16 mouse cellular contexts compared by ENCODE assay signal in genomic region chr9:118876902-118877301, GRCm38 (mm10). TPM values are rescaled to one million over a fixed set of nuclear protein-coding genes. Genes with fewer than 3 reads are reported as not detected.
A peak's percentile ranks its signal among the peaks of the same experiment; 100 is the strongest.
DNase-seq lines count a peak whose midpoint lies in the region; ATAC-seq and TF ChIP-seq lines count a peak whose summit lies in the region.
"Had no signal": no experiment of that assay in that cellular context is flagged by ENCODE, and none has a peak within 500 bp of the region (broad histone marks: within the 10 kb centered on the region; RNA-seq: fewer than 3 reads in every experiment).

No protein-coding gene starts in this region.

- in situ Hi-C loops in Patski (cut with MboI; ENCODE audit: low pct_unique_long_range_greater_than_20kb) = no loop called here

- 0 out of 2 replicates have a peak, but pooled peaks cover 3% of the 10 kb centered on the region for H3K36me3 ChIP-seq in intestine, embryonic 16.5 days (ENCODE audit: control insufficient read depth, insufficient read depth, low read length)
- 0 out of 2 replicates have a peak, but pooled peaks cover 6% of the 10 kb centered on the region for H3K36me3 ChIP-seq in intestine, embryonic 15.5 days
- H3K36me3 ChIP-seq in midbrain, embryonic 14.5 days (ENCODE audit: control insufficient read depth, insufficient read depth, low read length) = no peaks in the 10 kb centered on the region
- H3K36me3 ChIP-seq: neural tube, embryonic 12.5 days had no signal

- no peaks in the 10 kb centered on the region for H3K27me3 ChIP-seq in intestine, embryonic 16.5 days (replicated peaks; ENCODE audit: control insufficient read depth, insufficient read depth, low read length)
- no peaks in the 10 kb centered on the region for H3K27me3 ChIP-seq in intestine, embryonic 15.5 days (replicated peaks)
- H3K27me3 ChIP-seq in Patski = no peaks in the 10 kb centered on the region
- no peaks in the 10 kb centered on the region for H3K27me3 ChIP-seq in midbrain, embryonic 14.5 days (ENCODE audit: control insufficient read depth, insufficient read depth, low read length)
- H3K27me3 ChIP-seq: neural tube, embryonic 12.5 days had no signal

- CTCF ChIA-PET in Patski (lab: Charles Lee) = interaction anchor here (1.1 kb wide), 1 partner anchor 30 kb away, joined by 3 read pairs; no protein-coding TSS in a partner anchor

- H3K4me3 ChIP-seq in intestine, embryonic 16.5 days (ENCODE audit: low read length) = no peak overlapping the region
- no peak overlapping the region for H3K4me3 ChIP-seq in intestine, embryonic 15.5 days (replicated peaks)
- H3K4me3 ChIP-seq in midbrain, embryonic 14.5 days (replicated peaks; ENCODE audit: low read depth, low read length) = no peak overlapping the region
- H3K4me3 ChIP-seq: layer of hippocampus, adult 2 months; neural tube, embryonic 12.5 days had no signal

- H3K9me3 ChIP-seq in intestine, embryonic 16.5 days (ENCODE audit: control insufficient read depth, low read length) = no peaks in the 10 kb centered on the region
- no peaks in the 10 kb centered on the region for H3K9me3 ChIP-seq in intestine, embryonic 15.5 days
- no peaks in the 10 kb centered on the region for H3K9me3 ChIP-seq in midbrain, embryonic 14.5 days (ENCODE audit: control insufficient read depth, low read length)
- H3K9me3 ChIP-seq: neural tube, embryonic 12.5 days had no signal

- H3K4me1 ChIP-seq in intestine, embryonic 16.5 days (ENCODE audit: control insufficient read depth, insufficient read depth, low read length) = no peaks in the 10 kb centered on the region
- H3K4me1 ChIP-seq in intestine, embryonic 15.5 days (replicated peaks) = peaks cover 8% of the 10 kb centered on the region
- H3K4me1 ChIP-seq in midbrain, embryonic 14.5 days (ENCODE audit: control insufficient read depth, insufficient read depth, low read length) = no peaks in the 10 kb centered on the region

- no peak overlapping the region for H3K4me2 ChIP-seq in intestine, embryonic 16.5 days (ENCODE audit: low read depth, low read length)
- H3K4me2 ChIP-seq in intestine, embryonic 15.5 days (replicated peaks) = no peak overlapping the region
- H3K4me2 ChIP-seq in midbrain, embryonic 14.5 days (ENCODE audit: low read length) = no peak overlapping the region
- H3K4me2 ChIP-seq: hindbrain, embryonic 14.5 days; liver, embryonic 11.5 days; neural tube, embryonic 12.5 days had no signal

- ATAC-seq in intestine, embryonic 16.5 days = no peak
- no peak for ATAC-seq in intestine, embryonic 15.5 days
- ATAC-seq in Patski = peak; percentile 67
- ATAC-seq in granulocyte monocyte progenitor cell, adult 5-6 weeks (replicated peaks; ENCODE audit: poor library complexity, severe bottlenecking) = peak; percentile 57
- ATAC-seq in midbrain, embryonic 14.5 days (ENCODE audit: low FRiP score, low TSS enrichment) = no peak
- ATAC-seq: forebrain, postnatal 0 days had no signal

- H3K9ac ChIP-seq in intestine, embryonic 16.5 days (ENCODE audit: low read depth, low read length) = no peak overlapping the region
- H3K9ac ChIP-seq in intestine, embryonic 15.5 days = no peak overlapping the region
- no peak overlapping the region for H3K9ac ChIP-seq in midbrain, embryonic 14.5 days (replicated peaks; ENCODE audit: low read length)
- H3K9ac ChIP-seq: forebrain, postnatal 0 days; hindbrain, embryonic 14.5 days; neural tube, embryonic 12.5 days had no signal

- 0 out of 2 replicates have a peak overlapping the region, but pooled peaks have one; percentile 8 for H3K27ac ChIP-seq in intestine, embryonic 16.5 days (ENCODE audit: low read length)
- no peak overlapping the region for H3K27ac ChIP-seq in intestine, embryonic 15.5 days
- no peak overlapping the region for H3K27ac ChIP-seq in midbrain, embryonic 14.5 days (replicated peaks; ENCODE audit: low read depth, low read length)
- H3K27ac ChIP-seq: hindbrain, embryonic 14.5 days; layer of hippocampus, adult 2 months; neural tube, embryonic 12.5 days had no signal

- POLR2A ChIA-PET in Patski (lab: Charles Lee) = interaction anchor here (1.1 kb wide), 1 partner anchor 49 kb away, joined by 3 read pairs; the partner anchor contains the start of gene Ctdspl

- TF ChIP-seq CTCF in Patski (IDR thresholded peaks at IDR 0.05) = no peak

- 82% methylated on average over 10 of the region's 10 CpGs for WGBS in intestine, embryonic 16.5 days
- WGBS in intestine, embryonic 15.5 days = 85% methylated on average over 10 of the region's 10 CpGs
- 81% methylated on average over 10 of the region's 10 CpGs for WGBS in midbrain, embryonic 14.5 days

- peak; percentile 73 for DNase-seq in adrenal gland, adult 8-10 months
- DNase-seq in adrenal gland, adult 18-20 months (ENCODE audit: low spot score in 2 of 2) = no peak
- DNase-seq in Patski (ENCODE audit: low read depth, low spot score) = peak; percentile 59
- DNase-seq in cerebellum, adult 11 months = no peak
- no peak for DNase-seq in midbrain, embryonic 14.5 days
- DNase-seq: forebrain, postnatal 0 days; gastrocnemius, postnatal 10 days; kidney, adult 18-20 months; spleen, adult 18-20 months had no signal

RNA-seq across cellular contexts. Expression of gene Ctdspl, which starts 49.4 kb away (rescaled TPM):
- 10 to 100 TPM; 22.0 to 35.1 (median 28.0) TPM for total RNA-seq in adrenal gland, adult 8-10 months (2022)
- 10 to 100 TPM; 28.8 to 37.7 TPM for total RNA-seq in adrenal gland, adult 18-20 months (2021)
- 17.6 and 18.8 TPM in 2 replicates for polyA plus RNA-seq in intestine, embryonic 16.5 days (2015; fragmentation: Nextera tagmentation; extraction: Ambion mirVana)
- 16.9 and 18.4 TPM in 2 replicates for polyA plus RNA-seq in intestine, embryonic 15.5 days (2015; fragmentation: Nextera tagmentation; extraction: Ambion mirVana)
- 25.3 TPM for polyA plus RNA-seq in Patski (2021)
- total RNA-seq in granulocyte monocyte progenitor cell, adult 5-6 weeks (2014; fragmentation: Nextera tagmentation) = 25.4 and 28.7 TPM in 2 replicates
- total RNA-seq in granulocyte monocyte progenitor cell, adult 5-6 weeks (2017) = 6.5 and 7.9 TPM in 2 replicates
- 8.0 and 8.2 TPM in 2 replicates for polyA plus RNA-seq in midbrain, embryonic 14.5 days (2014; fragmentation: Nextera tagmentation; extraction: Ambion mirVana)

Comparison
In these comparisons a context has a peak if more than half of its experiments do, and no peak if none do; other contexts are left out.
1. DNase-seq: peak in adrenal gland, adult 8-10 months (single experiment) and Patski (single experiment); none in adrenal gland, adult 18-20 months (0 of 2), cerebellum, adult 11 months (single experiment) and midbrain, embryonic 14.5 days (single experiment).
2. ATAC-seq: peak in Patski (single experiment) and granulocyte monocyte progenitor cell, adult 5-6 weeks (single experiment); none in intestine, embryonic 16.5 days (single experiment), intestine, embryonic 15.5 days (single experiment) and midbrain, embryonic 14.5 days (single experiment).